Mouse (Mus musculus): ENCODE results near the gene Serpinb6b. TPM values are rescaled to one million over a fixed set of nuclear protein-coding genes. Genes with fewer than 3 reads are reported as not detected.

Gene Serpinb6b
- polyA plus RNA-seq (2015; fragmentation: Nextera tagmentation; extraction: Ambion mirVana): 232 and 253 TPM in 2 replicates

DNA sequence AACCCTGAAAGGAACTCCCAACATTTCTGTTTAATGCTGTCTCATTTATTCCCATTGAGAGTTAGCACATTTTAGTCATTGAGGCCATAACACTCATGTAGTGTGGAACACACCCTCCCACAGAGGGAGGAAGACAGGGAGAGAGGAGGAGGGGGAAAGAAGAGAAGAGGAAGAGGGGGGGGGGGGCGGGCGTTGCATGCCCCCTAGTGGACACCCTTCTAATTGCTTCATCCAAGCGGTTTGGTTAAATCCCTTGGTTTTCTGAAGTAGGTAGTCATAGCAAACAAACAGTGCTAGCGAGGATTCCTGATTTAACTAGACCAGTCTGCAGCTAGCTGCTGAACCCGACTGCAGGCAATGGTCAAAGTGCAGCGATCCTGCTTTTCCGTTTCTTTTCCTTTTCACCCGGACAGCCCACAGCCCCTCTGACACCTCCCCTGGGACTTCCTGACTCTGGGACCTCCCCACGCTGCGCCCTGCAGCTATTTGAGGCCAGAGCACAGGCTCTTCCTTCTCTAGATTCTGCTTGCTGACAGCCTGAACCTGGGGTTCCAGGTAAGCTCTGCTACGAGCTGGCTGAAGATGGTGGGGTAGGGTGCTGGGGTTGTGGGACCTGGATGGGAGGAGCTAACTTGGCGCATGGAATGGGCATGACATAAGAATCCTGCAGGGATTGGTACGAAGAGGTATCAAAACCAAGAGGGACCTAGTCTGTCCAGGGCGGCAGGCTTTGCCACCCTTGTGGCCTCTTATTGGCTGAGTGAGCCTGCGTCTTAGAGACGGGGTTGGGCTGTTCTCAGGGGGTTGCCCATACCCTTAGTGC is at the start of gene Serpinb6b:
Gene Serpinb6b (plus strand): TSS at position 221 of the 823 bp plus-strand sequence.
- peak within 1 kb of the TSS; percentile 64 for H3K9ac ChIP-seq (replicated peaks; ENCODE audit: low read depth)
- 20% methylated on average over 16 of the region's 16 CpGs for WGBS
- peak; percentile 84 for DNase-seq (ENCODE audit: low spot score)

DNA sequence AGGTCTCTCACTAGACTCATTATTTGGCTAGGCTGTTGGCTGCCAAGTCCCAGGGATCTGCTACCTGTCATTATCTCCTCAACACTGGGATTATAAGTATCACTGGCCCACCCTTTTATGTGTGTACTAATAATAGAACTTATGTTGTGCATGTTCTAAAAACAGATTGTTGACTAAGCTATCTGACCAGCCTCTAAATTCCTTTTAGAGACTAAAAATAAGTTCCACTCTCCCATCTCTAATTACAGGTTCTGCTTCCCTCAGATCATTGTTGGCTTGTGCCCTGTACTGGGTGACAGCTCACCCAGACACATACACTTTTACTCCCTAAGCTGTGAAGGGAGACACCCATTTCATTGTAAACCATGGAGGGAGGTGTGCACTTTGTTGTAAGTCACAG is 42.4 kb upstream of the Serpinb6b start:
- 0 out of 2 replicates have a peak, but pooled peaks cover 4% of the 10 kb centered on the region for H3K4me1 ChIP-seq (ENCODE audit: insufficient read depth, low read depth, low read length)
- no peaks in the 10 kb centered on the region for H3K27me3 ChIP-seq (replicated peaks; ENCODE audit: insufficient read depth, low read length)
- H3K9me3 ChIP-seq (ENCODE audit: low read length): no peaks in the 10 kb centered on the region
- DNase-seq (ENCODE audit: low spot score) (no peak), ATAC-seq (no peak)
- no peak overlapping the region for H3K4me3 ChIP-seq (ENCODE audit: low read depth, low read length)
- no peak overlapping the region for H3K27ac ChIP-seq (ENCODE audit: low read length)
- H3K4me2 ChIP-seq (replicated peaks; ENCODE audit: low read depth, low read length): no peak overlapping the region
- no peak overlapping the region for H3K9ac ChIP-seq (replicated peaks; ENCODE audit: low read depth)
- TF ChIP-seq CTCF (IDR thresholded peaks at IDR 0.05) (no peak), EP300 (IDR thresholded peaks at IDR 0.05) (no peak)
- no peaks in the 10 kb centered on the region for H3K36me3 ChIP-seq (ENCODE audit: insufficient read depth, low read length)

More for the DNA sequence above, at the start of gene Serpinb6b:
- no peaks in the 10 kb centered on the region for H3K9me3 ChIP-seq (ENCODE audit: low read length)
- TF ChIP-seq CTCF (IDR thresholded peaks at IDR 0.05): peak; percentile 67
- TF ChIP-seq EP300 (IDR thresholded peaks at IDR 0.05): peak; percentile 46; the same call in 1 of the 2 replicates
- H3K4me3 ChIP-seq (ENCODE audit: low read depth, low read length): peak within 1 kb of the TSS; percentile 44
- H3K4me2 ChIP-seq (replicated peaks; ENCODE audit: low read depth, low read length): peak within 1 kb of the TSS; percentile 68
- peak within 1 kb of the TSS; percentile 93 for H3K27ac ChIP-seq (ENCODE audit: low read length)
- peaks cover 3% of the 10 kb centered on the region; the same call in 1 of the 2 replicates for H3K4me1 ChIP-seq (ENCODE audit: insufficient read depth, low read depth, low read length)
- H3K27me3 ChIP-seq (replicated peaks; ENCODE audit: insufficient read depth, low read length): no peaks in the 10 kb centered on the region
- 0 out of 2 replicates have a peak, but pooled peaks cover under 1% of the 10 kb centered on the region for H3K36me3 ChIP-seq (ENCODE audit: insufficient read depth, low read length)
- peak; percentile 79 for ATAC-seq

DNA sequence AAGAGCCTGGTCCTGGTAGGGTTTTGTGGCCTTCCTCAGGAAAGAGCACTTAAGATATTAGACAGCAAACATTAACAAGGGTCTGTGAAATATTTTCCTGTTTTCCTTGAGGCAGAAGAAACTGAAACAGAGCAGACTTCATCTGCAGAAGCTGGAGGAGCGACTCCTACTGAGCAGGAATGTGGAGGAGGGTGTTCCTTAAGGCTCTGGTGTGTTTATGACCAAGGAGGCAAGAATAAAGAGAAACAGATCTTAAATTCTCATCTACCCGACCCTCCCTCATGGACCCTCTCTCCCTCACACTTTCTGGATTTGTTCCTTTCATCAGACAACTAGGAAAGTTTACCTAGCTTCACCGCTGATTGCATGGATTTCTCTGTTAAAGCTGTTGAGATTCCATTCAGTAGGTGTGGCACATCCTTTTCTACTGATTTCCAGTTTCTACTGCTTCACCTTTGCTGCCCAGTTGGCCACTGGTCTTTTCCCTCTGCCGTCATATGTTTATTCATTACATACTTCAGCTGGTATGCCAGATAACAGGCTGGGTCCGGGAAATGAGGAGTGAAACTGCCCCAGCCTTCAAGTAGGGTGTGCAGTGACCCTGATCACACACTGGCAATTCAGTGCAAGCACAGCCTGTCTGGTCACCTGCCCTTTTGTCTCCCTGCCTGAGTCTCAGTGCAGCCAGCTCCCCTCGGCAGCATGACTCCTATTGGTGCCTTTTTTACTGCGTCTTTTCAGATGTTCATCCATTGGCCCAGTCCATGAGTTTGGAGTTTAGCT is 40.2 kb upstream of the Serpinb6b start:
- no peaks in the 10 kb centered on the region for H3K27me3 ChIP-seq (replicated peaks; ENCODE audit: insufficient read depth, low read length)
- H3K9me3 ChIP-seq (ENCODE audit: low read length): no peaks in the 10 kb centered on the region
- no peak overlapping the region for H3K4me2 ChIP-seq (replicated peaks; ENCODE audit: low read depth, low read length)
- no peak overlapping the region for H3K9ac ChIP-seq (replicated peaks; ENCODE audit: low read depth)
- WGBS: 25% methylated on average over 7 of the region's 7 CpGs
- H3K4me1 ChIP-seq (ENCODE audit: insufficient read depth, low read depth, low read length): peaks cover 7% of the 10 kb centered on the region; the same call in 1 of the 2 replicates
- peak overlapping the region; percentile 82 for H3K27ac ChIP-seq (ENCODE audit: low read length)
- peak; percentile 23 for TF ChIP-seq CTCF (IDR thresholded peaks at IDR 0.05)
- peak; percentile 99 for TF ChIP-seq EP300 (IDR thresholded peaks at IDR 0.05)
- DNase-seq (ENCODE audit: low spot score) (peak; percentile 95), ATAC-seq (peak; percentile 96)
- H3K36me3 ChIP-seq (ENCODE audit: insufficient read depth, low read length): no peaks in the 10 kb centered on the region
- H3K4me3 ChIP-seq (ENCODE audit: low read depth, low read length): no peak overlapping the region

DNA sequence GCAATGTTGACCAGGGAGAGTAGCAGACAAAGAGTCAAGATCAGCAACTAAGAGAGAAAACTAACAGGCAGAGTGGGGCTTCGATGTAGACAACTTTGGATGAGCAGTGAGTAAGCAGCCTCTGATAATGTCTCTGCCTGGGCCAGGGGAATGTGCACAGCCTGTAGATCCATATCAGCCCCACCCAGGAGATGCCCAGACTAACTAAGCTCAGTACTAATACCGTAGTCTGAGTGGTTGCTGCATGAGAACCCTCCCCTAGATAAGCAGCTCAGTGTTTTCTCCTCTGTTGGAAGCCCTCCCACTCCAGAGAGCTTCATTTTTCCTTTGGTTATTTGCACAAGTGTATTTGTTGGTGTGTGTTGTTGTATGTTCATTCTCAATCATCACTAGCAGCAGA is 38.3 kb upstream of the Serpinb6b start:
- Histone ChIP-seq H3K9ac (replicated peaks; ENCODE audit: low read depth) (no peak overlapping the region), H3K36me3 (ENCODE audit: insufficient read depth, low read length) (no peaks in the 10 kb centered on the region), H3K4me1 (ENCODE audit: insufficient read depth, low read depth, low read length) (peaks cover 9% of the 10 kb centered on the region; the same call in 1 of the 2 replicates), H3K9me3 (ENCODE audit: low read length) (no peaks in the 10 kb centered on the region), H3K4me2 (replicated peaks; ENCODE audit: low read depth, low read length) (no peak overlapping the region), H3K4me3 (ENCODE audit: low read depth, low read length) (no peak overlapping the region), H3K27me3 (replicated peaks; ENCODE audit: insufficient read depth, low read length) (no peaks in the 10 kb centered on the region), H3K27ac (ENCODE audit: low read length) (peak overlapping the region; percentile 68)
- DNase-seq (ENCODE audit: low spot score) (no peak), ATAC-seq (no peak)
- TF ChIP-seq EP300 (IDR thresholded peaks at IDR 0.05): peak; percentile 41; the same call in 1 of the 2 replicates
- TF ChIP-seq CTCF (IDR thresholded peaks at IDR 0.05): no peak
- WGBS: 51% methylated on average over 2 of the region's 2 CpGs

DNA sequence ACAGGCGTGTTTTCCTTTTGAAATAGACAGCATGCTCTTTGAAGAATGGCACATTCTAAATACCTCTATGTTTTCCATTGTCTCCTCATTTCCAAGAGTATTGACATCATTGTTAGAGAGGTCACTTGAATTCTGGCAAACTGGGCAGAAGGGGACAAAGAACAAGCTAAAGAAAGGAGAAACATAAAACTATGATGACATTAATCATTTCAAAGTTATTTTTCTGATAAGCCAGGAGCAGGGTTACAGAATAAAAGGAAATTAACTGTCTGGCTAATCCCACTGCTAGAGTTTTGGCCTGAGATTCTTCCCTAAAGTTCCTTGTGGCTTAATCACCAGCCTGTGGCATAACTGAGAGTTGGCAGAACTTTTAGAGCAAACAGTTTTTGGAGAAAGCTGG is 37.8 kb upstream of the Serpinb6b start:
- no peaks in the 10 kb centered on the region for H3K27me3 ChIP-seq (replicated peaks; ENCODE audit: insufficient read depth, low read length)
- H3K4me3 ChIP-seq (ENCODE audit: low read depth, low read length): no peak overlapping the region
- ATAC-seq: no peak
- 62% methylated on average over 1 of the region's 1 CpGs for WGBS
- TF ChIP-seq EP300 (IDR thresholded peaks at IDR 0.05) (no peak), CTCF (IDR thresholded peaks at IDR 0.05) (no peak)
- H3K4me2 ChIP-seq (replicated peaks; ENCODE audit: low read depth, low read length): no peak overlapping the region
- peak overlapping the region; percentile 68 for H3K27ac ChIP-seq (ENCODE audit: low read length)
- H3K9ac ChIP-seq (replicated peaks; ENCODE audit: low read depth): no peak overlapping the region
- H3K4me1 ChIP-seq (ENCODE audit: insufficient read depth, low read depth, low read length): peaks cover 9% of the 10 kb centered on the region; the same call in 1 of the 2 replicates
- peak; percentile 45 for DNase-seq (ENCODE audit: low spot score)
- H3K9me3 ChIP-seq (ENCODE audit: low read length): no peaks in the 10 kb centered on the region
- no peaks in the 10 kb centered on the region for H3K36me3 ChIP-seq (ENCODE audit: insufficient read depth, low read length)

All from lung, postnatal 0 days (tissue).